Mouse (Mus musculus) CH12.LX (cell line): ENCODE measurements around the gene Npw. TPM values are rescaled to one million over a fixed set of nuclear protein-coding genes. Genes with fewer than 3 reads are reported as not detected.
A peak's percentile ranks its signal among the peaks of the same experiment; 100 is the strongest.

Experiments
- DNase-seq: peaks from one replicate; pipeline ENCODE4 v3.0.0-alpha.2; 2013; ENCODE audit errors: extremely low read depth
- H3K27ac ChIP-seq: 2 replicates; pipeline ENCODE4 v1.5.1; 2012; ENCODE audit warnings: low read depth, mild to moderate bottlenecking, control low read depth, moderate library complexity; ENCODE audit not compliant: insufficient read depth
- H3K27me3 ChIP-seq: replicated peaks from 2 replicates; pipeline ENCODE3; 2012; ENCODE audit warnings: inconsistent platforms
- H3K36me3 ChIP-seq, 2 experiments: replicated peaks in 1 of 2; 2 replicates each; pipeline versions ENCODE3 to v1.6.1; 2012; ENCODE audit warnings: inconsistent platforms in 1 of 2, low read length in 1 of 2, mild to moderate bottlenecking in 1 of 2, mixed read lengths in 1 of 2, moderate library complexity in 1 of 2; ENCODE audit not compliant: control insufficient read depth in 1 of 2, insufficient read depth in 1 of 2
- H3K4me1 ChIP-seq, 2 experiments: 2 replicates each; pipeline ENCODE4 v1.6.1; 2012; ENCODE audit warnings: inconsistent platforms in 1 of 2, moderate library complexity in 1 of 2; ENCODE audit not compliant: insufficient read depth in 2 of 2, control insufficient read depth in 1 of 2
- H3K4me2 ChIP-seq: 2 replicates; pipeline ENCODE4 v1.6.1; 2012; ENCODE audit warnings: low read depth, mild to moderate bottlenecking, control low read depth; ENCODE audit not compliant: poor library complexity, insufficient read depth, severe bottlenecking
- H3K4me3 ChIP-seq, 3 experiments: fragments of 150-350 bp in 1 of 3; sonication (generic) in 1 of 3; replicated peaks in 1 of 3; 2 replicates each; pipeline versions ENCODE3 to v1.5.1; 2011 to 2012; ENCODE audit warnings: low read depth in 2 of 3, low read length in 2 of 3, mild to moderate bottlenecking in 2 of 3, moderate library complexity in 2 of 3, control low read depth in 1 of 3, improper control_type of control experiment in 1 of 3, inconsistent platforms in 1 of 3, mixed read lengths in 1 of 3; ENCODE audit not compliant: poor library complexity in 1 of 3
- H3K79me2 ChIP-seq: replicated peaks from 2 replicates; pipeline ENCODE4 v1.6.1; 2012; ENCODE audit warnings: mild to moderate bottlenecking, moderate library complexity; ENCODE audit not compliant: control insufficient read depth, poor library complexity, insufficient read depth, severe bottlenecking; ENCODE audit errors: extremely low read depth
- H3K9ac ChIP-seq: 2 replicates; pipeline ENCODE4 v1.6.1; 2012; ENCODE audit warnings: low read depth, mild to moderate bottlenecking, control low read depth, moderate library complexity; ENCODE audit not compliant: insufficient read depth
- H3K9me3 ChIP-seq: replicated peaks from 2 replicates; pipeline ENCODE3; 2012; ENCODE audit warnings: low read length, inconsistent platforms, mixed read lengths
- CTCF ChIP-seq, 2 experiments: IDR thresholded peaks in 1 of 2; conservative IDR thresholded peaks in 1 of 2; 2 replicates each; pipeline ENCODE4 v1.5.1; 2011 to 2012; ENCODE audit warnings: low read depth in 2 of 2, low read length in 2 of 2, improper control_type of control experiment in 1 of 2, inconsistent platforms in 1 of 2, mild to moderate bottlenecking in 1 of 2, moderate library complexity in 1 of 2
- ETS1 ChIP-seq: conservative IDR thresholded peaks from 2 replicates; pipeline ENCODE4 v1.6.1; 2012; ENCODE audit warnings: low read depth, mild to moderate bottlenecking, inconsistent platforms, low read length, improper control_type of control experiment, moderate library complexity
- JUN ChIP-seq: IDR thresholded peaks from 2 replicates; pipeline ENCODE4 v1.6.1; 2011; ENCODE audit warnings: low read depth, mild to moderate bottlenecking, low read length, improper control_type of control experiment, moderate library complexity; ENCODE audit not compliant: insufficient read depth
- JUND ChIP-seq: conservative IDR thresholded peaks from 2 replicates; pipeline ENCODE4 v1.6.1; 2011; ENCODE audit warnings: low read depth, low read length, improper control_type of control experiment
- MAFK ChIP-seq: IDR thresholded peaks from 2 replicates; pipeline ENCODE4 v1.6.1; 2011; ENCODE audit warnings: low read length, improper control_type of control experiment; ENCODE audit not compliant: insufficient replicate concordance
- MEF2A ChIP-seq: IDR thresholded peaks from 2 replicates; pipeline ENCODE4 v1.6.1; 2014; ENCODE audit warnings: low read depth, mild to moderate bottlenecking, inconsistent platforms, low read length, improper control_type of control experiment, borderline replicate concordance
- NELFE ChIP-seq: IDR thresholded peaks from 2 replicates; pipeline ENCODE4 v1.6.1; 2011; ENCODE audit warnings: low read depth, low read length, improper control_type of control experiment
- NRF1 ChIP-seq: IDR thresholded peaks from 2 replicates; pipeline ENCODE4 v1.6.1; 2014; ENCODE audit warnings: low read depth, mild to moderate bottlenecking, inconsistent platforms, low read length, improper control_type of control experiment, moderate library complexity
- RAD21 ChIP-seq: IDR thresholded peaks from 2 replicates; pipeline ENCODE4 v1.6.1; 2011; ENCODE audit warnings: low read depth, mild to moderate bottlenecking, low read length, improper control_type of control experiment, moderate library complexity
- SIN3A ChIP-seq: IDR thresholded peaks from 2 replicates; pipeline ENCODE4 v1.6.1; 2012; ENCODE audit warnings: low read length, improper control_type of control experiment, inconsistent platforms
- TCF12 ChIP-seq: IDR thresholded peaks from 2 replicates; pipeline ENCODE4 v1.6.1; 2014; ENCODE audit warnings: low read depth, mild to moderate bottlenecking, inconsistent platforms, low read length, improper control_type of control experiment
- USF1 ChIP-seq: IDR thresholded peaks from 2 replicates; pipeline ENCODE4 v1.6.1; 2014; ENCODE audit warnings: low read depth, mild to moderate bottlenecking, inconsistent platforms, low read length, improper control_type of control experiment
- ZC3H11A ChIP-seq: IDR thresholded peaks from 2 replicates; pipeline ENCODE4 v1.6.1; 2012; ENCODE audit warnings: low read depth, mild to moderate bottlenecking, inconsistent platforms, low read length, improper control_type of control experiment
- ZKSCAN1 ChIP-seq: IDR thresholded peaks from 2 replicates; pipeline ENCODE4 v1.6.1; 2012; ENCODE audit warnings: low read depth, inconsistent platforms, low read length, improper control_type of control experiment, borderline replicate concordance
- dilution Hi-C: fragments of 300-500 bp; cut with MboI; formaldehyde crosslinking; loops from 2 replicates; pipeline ENCODE4 v1.14.3; 2020; ENCODE audit warnings: low sequenced_read_pairs; ENCODE audit not compliant: extremely low pct_unique_long_range_greater_than_20kb, extremely low pct_ligation_motif_present
- in situ Hi-C: fragments of 300-500 bp; cut with MboI; formaldehyde crosslinking; loops from 3 replicates; pipeline ENCODE4 v1.14.3; 2019; ENCODE audit warnings: low sequenced_read_pairs, low pct_ligation_motif_present, low pct_unique_long_range_greater_than_20kb, mixed read lengths
- polyA plus RNA-seq: library from polyadenylated mRNA; unstranded; fragments of >175 nt; gene quantifications from 2 replicates; pipeline ENCODE4 v1.2.1, GENCODE M21; 2012; ENCODE audit warnings: low read depth; ENCODE audit not compliant: insufficient read length
- total RNA-seq, 2 experiments: library from RNA; depleted of rRNA; stranded (reverse); fragments of 300-350 nt in 1 of 2; fragments of >200 nt in 1 of 2; gene quantifications; 2 replicates each; pipeline ENCODE4 v1.2.3; 2012 to 2014

Gene Npw
- total and polyA plus RNA-seq, 3 experiments: not detected

- Histone ChIP-seq H3K79me2 (no peaks in the 10 kb centered on the region), H3K4me1 (peaks cover 6 to 50% of the 10 kb centered on the region in 2 experiments; a peak in 3 of 4 replicates), H3K27ac (no peak overlapping the region), H3K9me3 (no peaks in the 10 kb centered on the region), H3K36me3 (peaks cover 14 to 63% of the 10 kb centered on the region in 2 experiments), H3K4me3 (no peak overlapping the region), H3K27me3 (no peaks in the 10 kb centered on the region), H3K9ac (no peak overlapping the region), H3K4me2 (no peak overlapping the region)
- dilution Hi-C loops (no loop called here), in situ Hi-C loops (no loop called here)
- DNase-seq: no peak
- no peak for TF ChIP-seq JUN
- no peak for TF ChIP-seq USF1
- TF ChIP-seq MAFK: no peak
- no peak for TF ChIP-seq NRF1
- no peak for TF ChIP-seq NELFE
- TF ChIP-seq TCF12: no peak
- TF ChIP-seq JUND: no peak
- no peak for TF ChIP-seq ZKSCAN1
- no peak for TF ChIP-seq MEF2A
- no peak for TF ChIP-seq RAD21
- no peak for TF ChIP-seq ZC3H11A
- no peak for TF ChIP-seq SIN3A
Measured at GRCm38 (mm10) chr17:24633831-24634230, 24.4 kb downstream of the Npw start.

DNA sequence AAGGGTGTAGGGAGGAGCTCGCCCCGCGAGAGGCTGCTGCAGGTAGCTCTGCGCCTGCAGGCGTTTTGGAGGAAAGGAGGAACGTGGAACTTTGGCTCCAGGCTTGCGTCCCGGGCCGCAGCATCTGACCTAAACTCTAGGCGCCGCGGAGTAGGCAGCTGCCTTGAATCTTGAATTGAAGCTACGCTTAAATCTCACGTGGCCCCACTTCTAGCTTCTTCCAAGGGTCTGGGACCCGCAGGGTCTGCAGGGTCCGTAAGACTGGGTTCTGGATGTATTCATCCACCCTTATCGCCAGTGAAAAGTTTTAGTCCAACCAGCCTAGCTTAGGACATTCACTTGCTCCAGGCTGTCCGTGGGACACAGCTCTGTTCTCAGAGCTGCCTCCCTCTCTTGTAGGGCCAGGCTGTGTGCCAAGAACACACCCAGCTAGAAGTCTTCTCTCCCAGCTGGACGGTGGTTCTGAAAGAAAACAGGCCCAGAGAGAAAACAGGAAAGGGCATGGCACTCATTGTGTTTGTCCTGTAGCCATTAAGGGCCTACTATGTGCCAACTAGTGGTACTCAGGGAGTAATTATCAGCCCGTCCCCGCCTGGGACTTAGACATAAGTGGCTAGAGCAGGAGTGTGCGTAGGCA is 25.3 kb downstream of the Npw start:
- Histone ChIP-seq H3K27ac (no peak overlapping the region), H3K4me1 (peaks cover 6 to 53% of the 10 kb centered on the region in 2 experiments; a peak in 3 of 4 replicates), H3K27me3 (no peaks in the 10 kb centered on the region), H3K9me3 (no peaks in the 10 kb centered on the region), H3K36me3 (peaks cover 18 to 64% of the 10 kb centered on the region in 2 experiments), H3K4me3 (peak overlapping the region; percentile 61 to 83 (median 80)), H3K79me2 (no peaks in the 10 kb centered on the region), H3K4me2 (peak overlapping the region; percentile 58), H3K9ac (peak overlapping the region; percentile 79)
- in situ Hi-C loops: no loop called here
- dilution Hi-C loops: no loop called here
- no peak for DNase-seq
- TF ChIP-seq CTCF (conservative IDR thresholded peaks at IDR 0.05 in 1 of 2, IDR thresholded peaks at IDR 0.05 in 1 of 2; ENCODE audit: low read depth in 2 of 2, low read length in 2 of 2) (no peak), ZKSCAN1 (peak; percentile 72), ETS1 (no peak)
